ENCODE assay signal across 18 mouse cellular contexts in the genomic region with DNA sequence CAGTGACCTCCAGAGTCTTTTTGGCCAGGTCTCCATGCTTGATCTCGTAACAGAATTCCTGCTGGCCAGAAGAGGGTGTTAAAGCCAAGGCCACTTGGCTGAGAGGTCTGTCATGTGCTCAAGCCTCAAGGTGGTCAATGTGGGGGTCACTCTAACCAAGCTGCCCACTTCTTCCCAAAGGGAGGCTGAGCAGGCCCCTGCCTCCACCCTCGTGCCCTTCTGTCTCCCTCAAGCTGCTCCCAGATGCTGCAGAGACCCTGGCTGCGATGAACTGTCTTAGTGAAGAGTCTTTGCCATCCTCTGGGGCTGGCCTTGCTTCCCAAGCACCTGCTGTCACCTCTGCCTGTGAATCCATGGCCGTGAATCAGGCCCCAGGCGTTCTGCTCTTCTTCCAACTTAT. TPM values are rescaled to one million over a fixed set of nuclear protein-coding genes. Genes with fewer than 3 reads are reported as not detected.
DNase-seq lines count a peak whose midpoint lies in the region.
"Had no signal": no experiment of that assay in that cellular context is flagged by ENCODE, and none has a peak within 500 bp of the region (broad histone marks: within the 10 kb centered on the region; RNA-seq: fewer than 3 reads in every experiment).

No protein-coding gene starts in this region.

- DNase-seq in adrenal gland, adult 2 months, result peak; percentile 31
- DNase-seq in adrenal gland, adult 18-20 months (ENCODE audit: low spot score in 2 of 2), result no peak
- peak; percentile 11 to 29 for DNase-seq in adrenal gland, postnatal 36 days
- DNase-seq in adrenal gland, postnatal 25 days, result no peak
- peak; percentile 35 for DNase-seq in testis, postnatal 10 days (ENCODE audit: low spot score)
- DNase-seq in testis, postnatal 14 days (ENCODE audit: low spot score), result no peak
- DNase-seq: cerebellum, adult 11 months; cerebellum, adult 2 months; cerebellum, adult 9-11 months; cerebellum, postnatal 25 days; forebrain, postnatal 0 days; gastrocnemius, adult 2 months; gastrocnemius, postnatal 14 days; heart, adult 2 months; heart, postnatal 36 days; kidney, adult 11 months had no signal

RNA-seq across cellular contexts. Expression of a gene that starts 23.3 kb away (rescaled TPM):
- total RNA-seq in adrenal gland, adult 2 months (2021), result 10 to 100 TPM; 10.6 to 23.5 TPM
- polyA plus RNA-seq in adrenal gland, adult 2 months (2012; rRNA removed), result 9.5 and 13.9 TPM in 2 replicates
- 10 to 100 TPM; 11.7 to 12.1 TPM for total RNA-seq in adrenal gland, adult 18-20 months (2021)
- 10 to 100 TPM; 14.1 to 17.5 TPM for total RNA-seq in adrenal gland, postnatal 36 days (2021)
- total RNA-seq in adrenal gland, postnatal 25 days (2021), result 16.0 and 23.3 TPM in 2 replicates
- total RNA-seq: common myeloid progenitor, adult 5-6 weeks had no signal
- polyA plus RNA-seq: activated CD4-positive, CD25-positive, alpha-beta regulatory T cell, adult 4 months had no signal

RNA-seq across cellular contexts. Expression of a gene that starts 39.9 kb away (rescaled TPM):
- 100 to 1,000 TPM; 656 to 668 TPM for total RNA-seq in adrenal gland, adult 2 months (2021)
- polyA plus RNA-seq in adrenal gland, adult 2 months (2012; rRNA removed), result 41.3 and 57.3 TPM in 2 replicates
- 100 to 1,000 TPM; 639 to 647 TPM for total RNA-seq in adrenal gland, adult 18-20 months (2021)
- total RNA-seq in adrenal gland, postnatal 36 days (2021), result 100 to 1,000 TPM; 594 to 617 TPM
- total RNA-seq in adrenal gland, postnatal 25 days (2021), result 594 and 621 TPM in 2 replicates

Comparison
In these comparisons a context has a peak if more than half of its experiments do, and no peak if none do; other contexts are left out.
1. DNase-seq: peak in adrenal gland, adult 2 months (single experiment), adrenal gland, postnatal 36 days (2 of 2) and testis, postnatal 10 days (single experiment); none in adrenal gland, adult 18-20 months (0 of 2), adrenal gland, postnatal 25 days (single experiment) and testis, postnatal 14 days (single experiment).